Mouse (Mus musculus): ENCODE measurements around the gene Itga1. TPM values are rescaled to one million over a fixed set of nuclear protein-coding genes. Genes with fewer than 3 reads are reported as not detected.

Gene Itga1
- polyA plus RNA-seq, 1 experiment from 2014 or later, result 6.1 TPM

DNA sequence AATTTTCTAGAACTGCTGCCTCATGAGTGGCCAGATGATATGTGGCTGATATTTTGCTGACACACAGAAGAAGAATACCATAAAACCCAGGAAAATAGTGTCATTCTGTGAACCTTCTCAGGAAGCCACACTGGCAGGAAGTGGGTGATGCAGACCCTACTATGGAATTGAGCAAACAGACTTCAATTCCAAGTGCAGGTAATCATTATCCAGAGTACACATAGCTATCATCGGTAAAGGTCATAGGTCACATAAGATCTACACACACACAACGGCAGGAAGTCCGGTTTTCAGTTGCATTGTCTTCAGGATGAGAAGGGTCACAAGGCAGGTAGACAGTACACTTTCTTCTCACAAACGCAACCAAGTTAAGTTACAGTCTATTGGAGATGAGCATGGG is 186.8 kb downstream of the Itga1 start:
- Histone ChIP-seq H3K36me3 (ENCODE audit: control insufficient read depth, insufficient read depth, low read length) (no peaks in the 10 kb centered on the region), H3K4me2 (ENCODE audit: low read length) (no peak overlapping the region), H3K4me3 (ENCODE audit: low read depth, low read length) (no peak overlapping the region), H3K27me3 (ENCODE audit: control insufficient read depth, insufficient read depth, low read depth, low read length) (no peaks in the 10 kb centered on the region), H3K27ac (ENCODE audit: low read length) (no peak overlapping the region), H3K9ac (ENCODE audit: low read depth, low read length) (no peak overlapping the region), H3K4me1 (ENCODE audit: control insufficient read depth, insufficient read depth, low read length) (no peaks in the 10 kb centered on the region), H3K9me3 (replicated peaks; ENCODE audit: control insufficient read depth, low read length, poor library complexity, severe bottlenecking) (no peaks in the 10 kb centered on the region)
- WGBS, result 92% methylated on average over 4 of the region's 4 CpGs
- ATAC-seq, result no peak

DNA sequence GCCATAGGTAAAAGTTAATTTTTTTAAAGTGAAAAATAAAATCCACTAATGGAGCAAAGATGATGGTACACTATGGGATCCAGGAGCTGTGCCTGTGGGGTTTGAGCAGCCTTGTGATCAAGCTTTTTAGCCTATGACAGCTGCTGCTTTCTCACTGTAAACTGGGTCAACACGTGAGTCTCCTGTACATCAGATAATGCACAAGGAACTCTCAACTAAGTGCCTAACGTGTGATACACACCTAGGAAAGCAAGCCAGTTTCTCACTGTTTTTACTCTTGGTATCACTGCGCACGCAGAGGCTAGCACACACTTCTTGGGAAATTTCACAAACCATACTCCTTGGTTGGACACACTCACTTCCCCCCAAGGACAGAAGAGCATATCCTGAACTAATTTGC is 187.2 kb downstream of the Itga1 start:
- Histone ChIP-seq H3K4me3 (ENCODE audit: low read depth, low read length) (no peak overlapping the region), H3K4me2 (ENCODE audit: low read length) (no peak overlapping the region), H3K9ac (ENCODE audit: low read depth, low read length) (no peak overlapping the region), H3K27ac (ENCODE audit: low read length) (no peak overlapping the region), H3K4me1 (ENCODE audit: control insufficient read depth, insufficient read depth, low read length) (no peaks in the 10 kb centered on the region), H3K27me3 (ENCODE audit: control insufficient read depth, insufficient read depth, low read depth, low read length) (no peaks in the 10 kb centered on the region), H3K36me3 (ENCODE audit: control insufficient read depth, insufficient read depth, low read length) (no peaks in the 10 kb centered on the region), H3K9me3 (replicated peaks; ENCODE audit: control insufficient read depth, low read length, poor library complexity, severe bottlenecking) (no peaks in the 10 kb centered on the region)
- ATAC-seq, result no peak
- WGBS, result 92% methylated on average over 4 of the region's 4 CpGs

DNA sequence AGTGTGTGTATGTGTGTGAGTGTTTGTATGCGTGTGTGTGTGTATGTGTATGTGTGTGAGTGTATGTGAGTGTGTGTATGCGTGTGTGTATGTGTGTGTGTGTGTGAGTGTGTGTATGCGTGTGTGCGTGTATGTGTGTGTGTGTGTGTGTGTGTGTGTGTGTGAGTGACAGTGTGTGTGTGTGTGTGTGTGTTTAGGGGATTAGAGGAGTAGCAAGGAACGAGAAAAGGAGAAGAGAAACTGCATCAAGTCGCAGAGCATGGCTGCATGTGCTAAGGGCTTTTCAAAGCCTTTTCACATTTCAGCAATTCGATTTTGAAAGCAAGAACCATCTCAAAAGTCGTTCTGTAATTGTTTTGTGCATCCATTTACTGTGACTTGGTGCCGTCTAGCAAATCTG is 191.1 kb downstream of the Itga1 start:
- H3K36me3 ChIP-seq (ENCODE audit: control insufficient read depth, insufficient read depth, low read length), result no peaks in the 10 kb centered on the region
- H3K4me1 ChIP-seq (ENCODE audit: control insufficient read depth, insufficient read depth, low read length), result no peaks in the 10 kb centered on the region
- H3K4me3 ChIP-seq (ENCODE audit: low read depth, low read length), result no peak overlapping the region
- no peak overlapping the region for H3K27ac ChIP-seq (ENCODE audit: low read length)
- no peak for ATAC-seq
- no peak overlapping the region for H3K9ac ChIP-seq (ENCODE audit: low read depth, low read length)
- no peak overlapping the region for H3K4me2 ChIP-seq (ENCODE audit: low read length)
- H3K9me3 ChIP-seq (replicated peaks; ENCODE audit: control insufficient read depth, low read length, poor library complexity, severe bottlenecking), result no peaks in the 10 kb centered on the region
- 74% methylated on average over 9 of the region's 9 CpGs for WGBS
- no peaks in the 10 kb centered on the region for H3K27me3 ChIP-seq (ENCODE audit: control insufficient read depth, insufficient read depth, low read depth, low read length)

DNA sequence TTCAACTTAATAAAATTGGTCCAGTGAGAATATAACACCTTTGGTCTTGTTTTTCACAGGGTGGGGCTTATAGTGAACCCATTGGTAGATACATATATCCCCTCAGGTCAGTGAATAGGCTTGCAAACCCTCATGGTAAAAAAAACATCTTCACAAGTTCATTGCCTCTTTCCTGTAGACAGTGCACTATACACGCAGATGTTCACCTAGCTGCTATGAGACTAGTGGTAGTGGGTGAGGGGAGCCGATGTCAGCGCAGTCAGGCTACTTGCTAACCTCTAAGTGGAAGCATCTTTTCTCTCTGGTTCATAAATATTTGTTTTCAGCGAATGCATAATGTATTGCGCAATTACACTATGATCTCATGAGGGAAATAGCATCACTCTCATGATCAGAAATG is 192.2 kb downstream of the Itga1 start:
- Histone ChIP-seq H3K4me1 (ENCODE audit: control insufficient read depth, insufficient read depth, low read length) (no peaks in the 10 kb centered on the region), H3K9me3 (replicated peaks; ENCODE audit: control insufficient read depth, low read length, poor library complexity, severe bottlenecking) (no peaks in the 10 kb centered on the region), H3K4me3 (ENCODE audit: low read depth, low read length) (no peak overlapping the region), H3K9ac (ENCODE audit: low read depth, low read length) (no peak overlapping the region), H3K27ac (ENCODE audit: low read length) (no peak overlapping the region), H3K36me3 (ENCODE audit: control insufficient read depth, insufficient read depth, low read length) (no peaks in the 10 kb centered on the region), H3K4me2 (ENCODE audit: low read length) (no peak overlapping the region), H3K27me3 (ENCODE audit: control insufficient read depth, insufficient read depth, low read depth, low read length) (no peaks in the 10 kb centered on the region)
- ATAC-seq, result no peak
- WGBS, result 92% methylated on average over 5 of the region's 5 CpGs

DNA sequence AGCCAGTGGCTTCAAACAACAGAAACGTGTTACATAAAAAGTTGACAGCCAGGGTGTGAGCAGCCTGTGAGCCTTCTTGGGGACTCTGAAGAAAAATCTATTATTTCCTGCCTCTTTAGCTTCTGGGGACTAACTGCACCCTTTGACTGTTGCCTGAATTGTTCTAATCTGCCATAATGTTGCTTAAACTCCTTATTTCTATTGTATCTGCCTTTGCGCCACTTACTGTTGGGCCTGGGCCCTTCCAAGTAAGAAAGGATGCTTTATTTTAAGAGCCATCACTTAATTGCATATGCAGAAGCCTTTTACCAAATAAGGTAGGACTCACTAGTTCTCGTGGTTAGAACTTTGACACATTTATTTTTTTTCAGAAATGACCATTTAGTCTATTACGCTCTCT is 193.9 kb downstream of the Itga1 start:
- no peak for ATAC-seq
- no peaks in the 10 kb centered on the region for H3K9me3 ChIP-seq (replicated peaks; ENCODE audit: control insufficient read depth, low read length, poor library complexity, severe bottlenecking)
- no peak overlapping the region for H3K4me2 ChIP-seq (ENCODE audit: low read length)
- no peak overlapping the region for H3K4me3 ChIP-seq (ENCODE audit: low read depth, low read length)
- 84% methylated on average over 4 of the region's 4 CpGs for WGBS
- no peaks in the 10 kb centered on the region for H3K27me3 ChIP-seq (ENCODE audit: control insufficient read depth, insufficient read depth, low read depth, low read length)
- H3K27ac ChIP-seq (ENCODE audit: low read length), result no peak overlapping the region
- no peaks in the 10 kb centered on the region for H3K36me3 ChIP-seq (ENCODE audit: control insufficient read depth, insufficient read depth, low read length)
- no peak overlapping the region for H3K9ac ChIP-seq (ENCODE audit: low read depth, low read length)
- H3K4me1 ChIP-seq (ENCODE audit: control insufficient read depth, insufficient read depth, low read length), result no peaks in the 10 kb centered on the region

Other genes starting within 250 kb of the Itga1 start
- gene Itga2, start 169.9 kb downstream of the Itga1 start, polyA plus RNA-seq (2015; fragmentation: Nextera tagmentation; extraction: Ambion mirVana), result 1.4 and 2.1 TPM in 2 replicates
- gene Pelo, start 11.8 kb downstream of the Itga1 start, polyA plus RNA-seq (2015; fragmentation: Nextera tagmentation; extraction: Ambion mirVana), result 4.6 and 5.2 TPM in 2 replicates
- 1.8 and 2.9 TPM in 2 replicates for gene Gm49395, start within 50 bp of the Itga1 start, polyA plus RNA-seq (2015; fragmentation: Nextera tagmentation; extraction: Ambion mirVana)

Measured in midbrain, embryonic 16.5 days (tissue).